Mouse (Mus musculus) myocyte (in vitro differentiated cells): Measurements from ENCODE around the gene Syt13.

Experiments
- CEBPB ChIP-seq: IDR thresholded peaks from 2 replicates; pipeline ENCODE4 v1.6.1; 2011; ENCODE audit warnings: mild to moderate bottlenecking, moderate library complexity; ENCODE audit not compliant: poor library complexity, insufficient read depth, severe bottlenecking
- E2F4 ChIP-seq: IDR thresholded peaks from one replicate; pipeline ENCODE4 v1.6.1; 2011; ENCODE audit warnings: mild to moderate bottlenecking, control low read depth, moderate library complexity; ENCODE audit not compliant: insufficient read depth
- MAX ChIP-seq: IDR thresholded peaks from one replicate; pipeline ENCODE4 v1.6.1; 2011; ENCODE audit warnings: low read depth, mild to moderate bottlenecking, control low read depth
- POLR2A ChIP-seq: IDR thresholded peaks from one replicate; pipeline ENCODE4 v1.6.1; 2011; ENCODE audit warnings: low read depth, mild to moderate bottlenecking, control low read depth, moderate library complexity; ENCODE audit not compliant: insufficient read length
- USF1 ChIP-seq: IDR thresholded peaks from one replicate; pipeline ENCODE4 v1.6.1; 2011; ENCODE audit warnings: low read depth, mild to moderate bottlenecking, control low read depth, moderate library complexity

GRCm38 (mm10) chr2:92980165-92980564 is 65.3 kb downstream of the Syt13 start:
- TF ChIP-seq POLR2A: no peak
- no peak for TF ChIP-seq USF1
- no peak for TF ChIP-seq MAX
- TF ChIP-seq E2F4: no peak
- no peak for TF ChIP-seq CEBPB
